Mouse (Mus musculus) myocyte (in vitro differentiated cells): Measurements from ENCODE around the gene Galk1. TPM values are rescaled to one million over a fixed set of nuclear protein-coding genes. Genes with fewer than 3 reads are reported as not detected.
A peak's percentile ranks its signal among the peaks of the same experiment; 100 is the strongest.

Experiments used
- H3K27me3 ChIP-seq: one replicate; pipeline ENCODE4 v1.6.1; 2011; ENCODE audit not compliant: control insufficient read depth, insufficient read depth, insufficient read length
- H3K36me3 ChIP-seq: one replicate; pipeline ENCODE4 v1.6.1; 2011; ENCODE audit not compliant: control insufficient read depth, insufficient read depth
- H3K4me2 ChIP-seq: one replicate; pipeline ENCODE4 v1.6.1; 2011; ENCODE audit warnings: low read depth, control low read depth
- H3K4me3 ChIP-seq: one replicate; pipeline ENCODE4 v1.5.1; 2011; ENCODE audit warnings: mild to moderate bottlenecking, control low read depth, moderate library complexity
- H3K79me2 ChIP-seq: one replicate; pipeline ENCODE4 v1.6.1; 2011; ENCODE audit not compliant: control insufficient read depth, insufficient read depth
- H3ac ChIP-seq: one replicate; pipeline ENCODE4 v1.6.1; 2011; ENCODE audit not compliant: control insufficient read depth, insufficient read length
- CEBPB ChIP-seq: IDR thresholded peaks from 2 replicates; pipeline ENCODE4 v1.6.1; 2011; ENCODE audit warnings: mild to moderate bottlenecking, moderate library complexity; ENCODE audit not compliant: poor library complexity, insufficient read depth, severe bottlenecking
- E2F4 ChIP-seq: IDR thresholded peaks from one replicate; pipeline ENCODE4 v1.6.1; 2011; ENCODE audit warnings: mild to moderate bottlenecking, control low read depth, moderate library complexity; ENCODE audit not compliant: insufficient read depth
- MAX ChIP-seq: IDR thresholded peaks from one replicate; pipeline ENCODE4 v1.6.1; 2011; ENCODE audit warnings: low read depth, mild to moderate bottlenecking, control low read depth
- MYOD1 ChIP-seq, 3 experiments: IDR thresholded peaks; one replicate each; pipeline ENCODE4 v1.6.1; 2011; ENCODE audit warnings: control low read depth in 2 of 3, low read depth in 2 of 3, mild to moderate bottlenecking in 2 of 3, moderate library complexity in 1 of 3; ENCODE audit not compliant: insufficient read length in 2 of 3, control insufficient read depth in 1 of 3
- MYOG ChIP-seq, 3 experiments: IDR thresholded peaks; one replicate each; pipeline ENCODE4 v1.6.1; 2011; ENCODE audit warnings: control low read depth in 2 of 3, low read depth in 2 of 3, mild to moderate bottlenecking in 2 of 3; ENCODE audit not compliant: insufficient read length in 2 of 3, control insufficient read depth in 1 of 3, insufficient read depth in 1 of 3
- POLR2A ChIP-seq: IDR thresholded peaks from one replicate; pipeline ENCODE4 v1.6.1; 2011; ENCODE audit warnings: low read depth, mild to moderate bottlenecking, control low read depth, moderate library complexity; ENCODE audit not compliant: insufficient read length
- POLR2AphosphoS2 ChIP-seq: IDR thresholded peaks from one replicate; pipeline ENCODE4 v1.6.1; 2011; ENCODE audit warnings: low read depth, control low read depth; ENCODE audit not compliant: insufficient read length
- REST ChIP-seq: IDR thresholded peaks from one replicate; pipeline ENCODE4 v1.6.1; 2011; ENCODE audit warnings: mild to moderate bottlenecking, control low read depth, moderate library complexity; ENCODE audit not compliant: insufficient read depth, insufficient read length
- SRF ChIP-seq: IDR thresholded peaks from one replicate; pipeline ENCODE4 v1.6.1; 2011; ENCODE audit warnings: low read depth; ENCODE audit not compliant: control insufficient read depth, insufficient read length
- TCF12 ChIP-seq: IDR thresholded peaks from one replicate; pipeline ENCODE4 v1.6.1; 2011; ENCODE audit warnings: mild to moderate bottlenecking, control low read depth; ENCODE audit not compliant: poor library complexity, insufficient read depth, severe bottlenecking
- TCF3 ChIP-seq: IDR thresholded peaks from one replicate; pipeline ENCODE4 v1.6.1; 2011; ENCODE audit warnings: low read depth, control low read depth; ENCODE audit not compliant: insufficient read length
- USF1 ChIP-seq: IDR thresholded peaks from one replicate; pipeline ENCODE4 v1.6.1; 2011; ENCODE audit warnings: low read depth, mild to moderate bottlenecking, control low read depth, moderate library complexity
- polyA plus RNA-seq: library from polyadenylated mRNA; unstranded; fragments of >200 nt; fragmentation: generic; extraction: Trizol; gene quantifications from one replicate; pipeline ENCODE4 v1.2.1, GENCODE M21; 2012; ENCODE audit warnings: missing spikeins

Galk1 gene
- polyA plus RNA-seq, 1 experiment, result 172 TPM

DNA sequence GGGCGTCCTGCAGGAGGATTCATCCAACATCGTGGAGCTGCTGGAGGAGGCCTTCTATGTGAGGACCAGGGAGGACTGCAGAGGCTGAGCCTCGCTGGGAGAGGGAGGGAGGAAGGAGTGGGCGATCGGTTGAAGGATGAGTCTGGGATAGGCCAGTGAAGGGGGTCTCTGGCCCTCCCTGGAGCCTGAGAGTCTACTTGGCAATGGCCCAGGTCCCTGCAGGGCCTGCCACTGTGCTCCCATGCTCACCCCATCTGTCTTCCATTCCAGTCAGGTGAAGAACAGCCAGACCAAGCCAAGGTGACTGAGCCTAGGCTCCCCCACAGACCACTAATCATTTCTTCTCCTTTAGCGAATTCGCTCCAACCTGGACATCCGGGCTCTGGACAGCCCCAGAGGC lies 29.2 kb downstream of the Galk1 start:
- Histone ChIP-seq H3K4me2 (no peak overlapping the region), H3K4me3 (no peak overlapping the region), H3K27me3 (no peaks in the 10 kb centered on the region), H3ac (no peak overlapping the region), H3K36me3 (no peaks in the 10 kb centered on the region), H3K79me2 (no peaks in the 10 kb centered on the region)
- TF ChIP-seq REST (no peak), MAX (no peak), POLR2A (no peak), MYOD1 (IDR thresholded peaks at IDR 0.05; ENCODE audit: control insufficient read depth in 1 of 3, insufficient read length in 2 of 3, low read depth in 2 of 3) (no peak), USF1 (no peak), TCF3 (no peak), SRF (no peak), CEBPB (no peak), TCF12 (no peak), MYOG (IDR thresholded peaks at IDR 0.05; ENCODE audit: control insufficient read depth in 1 of 3, insufficient read depth in 1 of 3, insufficient read length in 2 of 3, low read depth in 2 of 3) (no peak), E2F4 (no peak), POLR2AphosphoS2 (no peak)

DNA sequence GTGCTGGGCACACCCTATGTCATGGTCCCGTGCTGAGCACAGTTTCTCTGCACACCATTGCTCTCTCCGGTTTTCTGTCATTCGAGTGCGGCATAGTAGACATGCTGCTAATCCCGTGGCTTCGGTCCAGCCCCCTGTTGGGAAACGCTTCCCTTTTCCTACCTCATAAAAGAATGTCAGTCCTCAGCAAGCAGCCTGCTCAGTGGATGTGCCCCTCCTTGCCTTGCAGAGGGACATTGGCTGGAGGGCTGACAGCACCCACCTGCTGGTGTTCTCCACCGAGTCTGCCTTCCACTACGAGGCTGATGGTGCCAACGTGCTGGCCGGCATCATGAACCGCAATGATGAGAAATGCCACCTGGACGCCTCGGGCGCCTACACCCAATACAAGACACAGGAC lies 30.0 kb downstream of the Galk1 start:
- no peaks in the 10 kb centered on the region for H3K27me3 ChIP-seq
- TF ChIP-seq SRF (no peak), MYOG (IDR thresholded peaks at IDR 0.05; ENCODE audit: control insufficient read depth in 1 of 3, insufficient read depth in 1 of 3, insufficient read length in 2 of 3, low read depth in 2 of 3) (no peak), TCF12 (no peak), REST (no peak), MAX (no peak), CEBPB (no peak), MYOD1 (IDR thresholded peaks at IDR 0.05; ENCODE audit: control insufficient read depth in 1 of 3, insufficient read length in 2 of 3, low read depth in 2 of 3) (no peak), USF1 (no peak), POLR2AphosphoS2 (no peak)
- H3K79me2 ChIP-seq, result no peaks in the 10 kb centered on the region
- no peaks in the 10 kb centered on the region for H3K36me3 ChIP-seq
- no peak overlapping the region for H3K4me3 ChIP-seq
- H3ac ChIP-seq, result no peak overlapping the region
- no peak overlapping the region for H3K4me2 ChIP-seq

DNA sequence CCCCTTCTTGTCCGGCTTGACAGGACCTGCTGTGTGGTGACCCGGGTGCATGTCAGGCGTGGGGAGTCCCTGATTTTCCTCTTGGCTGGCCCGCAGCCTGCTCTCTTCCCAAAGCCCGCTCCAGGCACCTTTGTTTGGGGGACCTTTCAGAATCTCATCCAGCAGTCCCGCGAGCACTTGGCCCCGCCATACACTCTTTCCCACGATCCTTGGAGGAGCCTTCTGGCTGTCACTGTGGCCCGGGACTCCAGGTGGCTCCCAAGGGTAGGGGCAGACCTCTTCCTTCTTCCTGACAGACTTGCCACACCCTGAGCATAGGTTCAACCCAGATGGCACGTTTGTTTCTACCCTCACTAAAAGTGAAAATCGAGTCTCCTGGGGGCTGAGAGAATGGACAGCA lies 37.0 kb downstream of the Galk1 start:
- no peak overlapping the region for H3K4me3 ChIP-seq
- no peak for TF ChIP-seq POLR2A
- no peak for TF ChIP-seq SRF
- TF ChIP-seq MYOD1 (IDR thresholded peaks at IDR 0.05; ENCODE audit: control insufficient read depth in 1 of 3, insufficient read length in 2 of 3, low read depth in 2 of 3), result no peak
- no peak for TF ChIP-seq MAX
- TF ChIP-seq TCF3, result no peak
- no peak for TF ChIP-seq E2F4
- no peak for TF ChIP-seq MYOG (IDR thresholded peaks at IDR 0.05; ENCODE audit: control insufficient read depth in 1 of 3, insufficient read depth in 1 of 3, insufficient read length in 2 of 3, low read depth in 2 of 3)
- no peak for TF ChIP-seq CEBPB
- no peak for TF ChIP-seq TCF12
- TF ChIP-seq POLR2AphosphoS2, result no peak
- TF ChIP-seq REST, result no peak
- no peaks in the 10 kb centered on the region for H3K79me2 ChIP-seq
- no peaks in the 10 kb centered on the region for H3K36me3 ChIP-seq
- H3ac ChIP-seq, result no peak overlapping the region
- H3K4me2 ChIP-seq, result no peak overlapping the region
- no peaks in the 10 kb centered on the region for H3K27me3 ChIP-seq

DNA sequence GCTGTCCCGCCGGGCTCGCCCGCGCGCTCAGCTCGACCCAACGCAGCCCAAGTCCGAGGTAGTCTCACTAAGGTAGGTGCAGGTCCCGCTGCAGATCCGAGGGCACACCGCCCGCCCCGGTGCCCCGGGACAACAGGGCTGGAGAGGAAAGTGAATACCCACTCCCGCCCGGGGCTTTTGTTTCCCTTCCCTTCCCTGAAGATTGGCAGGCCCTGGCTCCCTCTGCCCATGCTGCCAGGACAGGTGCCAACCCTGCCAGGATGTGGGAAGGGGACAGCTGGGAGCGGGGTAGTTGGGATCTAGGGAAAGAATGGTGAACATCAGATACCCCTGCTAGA lies 37.5 kb downstream of the Galk1 start:
- Histone ChIP-seq H3ac (no peak overlapping the region), H3K4me2 (no peak overlapping the region), H3K36me3 (no peaks in the 10 kb centered on the region), H3K79me2 (no peaks in the 10 kb centered on the region), H3K27me3 (no peaks in the 10 kb centered on the region), H3K4me3 (no peak overlapping the region)
- TF ChIP-seq MAX (no peak), TCF3 (no peak)

DNA sequence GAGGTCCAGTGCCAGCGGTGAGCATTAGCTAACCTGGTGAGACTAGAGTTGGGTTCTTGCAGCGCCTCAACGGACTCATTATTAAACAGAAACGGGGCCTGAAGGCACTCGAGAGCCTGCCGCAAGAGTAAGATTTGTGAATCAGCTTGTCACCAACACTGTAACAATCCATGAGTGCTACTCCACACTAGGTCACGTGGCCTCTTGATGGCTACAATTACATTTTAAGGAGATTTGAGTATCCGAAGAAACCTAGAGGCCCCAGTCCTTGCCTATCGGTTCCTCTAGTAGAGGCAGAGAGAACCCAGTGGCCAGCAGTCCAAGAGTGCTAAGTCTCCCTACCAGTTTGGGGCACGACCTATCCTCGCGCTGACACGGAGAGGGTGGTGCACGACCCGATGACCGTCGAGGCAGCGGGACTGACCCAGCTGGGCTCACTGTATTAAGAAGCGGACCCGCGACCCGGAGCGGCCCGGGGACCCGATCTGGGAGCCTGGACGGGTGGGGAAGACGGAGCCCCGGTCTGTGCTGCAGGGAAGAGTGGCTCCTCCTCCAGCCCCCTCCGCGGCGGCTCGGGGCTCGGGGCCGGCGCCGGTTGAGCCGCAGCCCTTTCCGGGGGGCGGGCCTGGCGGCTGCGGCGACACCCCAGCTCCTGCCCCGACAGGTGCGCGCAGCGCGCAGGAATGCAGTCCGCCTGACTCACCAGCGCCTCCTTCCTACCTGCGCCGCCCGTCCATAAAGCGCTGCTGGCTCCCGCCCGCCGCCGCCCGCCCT lies 38.0 kb downstream of the Galk1 start, which contains the start of gene Itgb4:
Itgb4 (plus strand) TSS at position 401 of the 774 bp plus-strand sequence.
- Histone ChIP-seq H3K36me3 (no peaks in the 10 kb centered on the region), H3K79me2 (no peaks in the 10 kb centered on the region), H3K4me2 (no peak within 1 kb of the TSS), H3ac (no peak within 1 kb of the TSS), H3K4me3 (no peak within 1 kb of the TSS), H3K27me3 (no peaks in the 10 kb centered on the region)
- no peak for TF ChIP-seq POLR2A
- peak in 1 of 3 experiments; percentile 30 for TF ChIP-seq MYOD1 (IDR thresholded peaks at IDR 0.05; ENCODE audit: control insufficient read depth in 1 of 3, insufficient read length in 2 of 3, low read depth in 2 of 3)
- no peak for TF ChIP-seq CEBPB
- TF ChIP-seq MYOG (IDR thresholded peaks at IDR 0.05; ENCODE audit: control insufficient read depth in 1 of 3, insufficient read depth in 1 of 3, insufficient read length in 2 of 3, low read depth in 2 of 3), result peak in 1 of 3 experiments; percentile 5
- no peak for TF ChIP-seq TCF3
